Mouse (Mus musculus): ENCODE results near the gene Kifc1. TPM values are rescaled to one million over a fixed set of nuclear protein-coding genes. Genes with fewer than 3 reads are reported as not detected.
"Not testable (repeated sequence)": the region's sequence is repeated elsewhere in the genome, so short reads cannot be mapped to it uniquely, and the experiment has no call there.

Gene Kifc1
- polyA plus RNA-seq, 1 experiment: 2.2 TPM

GRCm38 (mm10) chr17:33902491-33902890, 12.0 kb upstream of the Kifc1 start:
- Histone ChIP-seq H3K27me3 (ENCODE audit: control insufficient read depth, insufficient read depth, low read length) (no peaks in the 10 kb centered on the region), H3K4me1 (ENCODE audit: control insufficient read depth, insufficient read depth, low read length) (no peaks in the 10 kb centered on the region), H3K4me3 (replicated peaks; ENCODE audit: insufficient read depth, low read depth, low read length) (no peak overlapping the region), H3K27ac (ENCODE audit: insufficient read depth, low read length) (no peak overlapping the region)
- DNase-seq: no peak
- 80% methylated on average over 7 of the region's 7 CpGs for WGBS
- no peak for TF ChIP-seq POLR2A (IDR thresholded peaks at IDR 0.05; ENCODE audit: borderline replicate concordance, insufficient read depth, low read length)
- no peak for TF ChIP-seq CTCF (IDR thresholded peaks at IDR 0.05; ENCODE audit: borderline replicate concordance, insufficient read depth, low read depth, low read length)

- 78% methylated on average over 4 of the region's 4 CpGs for WGBS
- TF ChIP-seq CTCF (IDR thresholded peaks at IDR 0.05; ENCODE audit: borderline replicate concordance, insufficient read depth, low read depth, low read length): no peak
- no peak for TF ChIP-seq POLR2A (IDR thresholded peaks at IDR 0.05; ENCODE audit: borderline replicate concordance, insufficient read depth, low read length)
- H3K4me3 ChIP-seq (replicated peaks; ENCODE audit: insufficient read depth, low read depth, low read length): no peak overlapping the region
- no peaks in the 10 kb centered on the region for H3K4me1 ChIP-seq (ENCODE audit: control insufficient read depth, insufficient read depth, low read length)
- no peak for DNase-seq
- no peaks in the 10 kb centered on the region for H3K27me3 ChIP-seq (ENCODE audit: control insufficient read depth, insufficient read depth, low read length)
- no peak overlapping the region for H3K27ac ChIP-seq (ENCODE audit: insufficient read depth, low read length)
These were observed 11.6 kb upstream of the Kifc1 start for GRCm38 (mm10) chr17:33902079-33902478.

- Histone ChIP-seq H3K27ac (ENCODE audit: insufficient read depth, low read length) (no peak overlapping the region), H3K27me3 (ENCODE audit: control insufficient read depth, insufficient read depth, low read length) (no peaks in the 10 kb centered on the region), H3K4me1 (ENCODE audit: control insufficient read depth, insufficient read depth, low read length) (no peaks in the 10 kb centered on the region), H3K4me3 (replicated peaks; ENCODE audit: insufficient read depth, low read depth, low read length) (no peak overlapping the region)
- TF ChIP-seq POLR2A (IDR thresholded peaks at IDR 0.05; ENCODE audit: borderline replicate concordance, insufficient read depth, low read length) (no peak), CTCF (IDR thresholded peaks at IDR 0.05; ENCODE audit: borderline replicate concordance, insufficient read depth, low read depth, low read length) (no peak)
- 68% methylated on average over 4 of the region's 4 CpGs for WGBS
- no peak for DNase-seq
These were observed 11.2 kb upstream of the Kifc1 start for GRCm38 (mm10) chr17:33901653-33902052.

GRCm38 (mm10) chr17:33900989-33901314, 10.5 kb upstream of the Kifc1 start:
- DNase-seq: no peak
- TF ChIP-seq POLR2A (IDR thresholded peaks at IDR 0.05; ENCODE audit: borderline replicate concordance, insufficient read depth, low read length) (no peak), CTCF (IDR thresholded peaks at IDR 0.05; ENCODE audit: borderline replicate concordance, insufficient read depth, low read depth, low read length) (no peak)
- no peaks in the 10 kb centered on the region for H3K27me3 ChIP-seq (ENCODE audit: control insufficient read depth, insufficient read depth, low read length)
- H3K4me1 ChIP-seq (ENCODE audit: control insufficient read depth, insufficient read depth, low read length): no peaks in the 10 kb centered on the region
- H3K4me3 ChIP-seq (replicated peaks; ENCODE audit: insufficient read depth, low read depth, low read length): no peak overlapping the region
- no peak overlapping the region for H3K27ac ChIP-seq (ENCODE audit: insufficient read depth, low read length)
- 72% methylated on average over 4 of the region's 4 CpGs for WGBS

GRCm38 (mm10) chr17:33900281-33900988, 10.0 kb upstream of the Kifc1 start:
- no peaks in the 10 kb centered on the region for H3K4me1 ChIP-seq (ENCODE audit: control insufficient read depth, insufficient read depth, low read length)
- H3K27ac ChIP-seq (ENCODE audit: insufficient read depth, low read length): no peak overlapping the region
- no peaks in the 10 kb centered on the region for H3K27me3 ChIP-seq (ENCODE audit: control insufficient read depth, insufficient read depth, low read length)
- WGBS: 36% methylated on average over 7 of the region's 7 CpGs
- peak in 1 of 2 experiments; percentile 37 for DNase-seq
- H3K4me3 ChIP-seq (replicated peaks; ENCODE audit: insufficient read depth, low read depth, low read length): no peak overlapping the region
- TF ChIP-seq POLR2A (IDR thresholded peaks at IDR 0.05; ENCODE audit: borderline replicate concordance, insufficient read depth, low read length) (no peak), CTCF (IDR thresholded peaks at IDR 0.05; ENCODE audit: borderline replicate concordance, insufficient read depth, low read depth, low read length) (no peak)

GRCm38 (mm10) chr17:33899642-33900041, 9.2 kb upstream of the Kifc1 start:
- Histone ChIP-seq H3K4me3 (replicated peaks; ENCODE audit: insufficient read depth, low read depth, low read length) (no peak overlapping the region), H3K27ac (ENCODE audit: insufficient read depth, low read length) (no peak overlapping the region)
- WGBS: 71% methylated on average over 4 of the region's 4 CpGs

GRCm38 (mm10) chr17:33898193-33898592, 7.7 kb upstream of the Kifc1 start:
- not testable (repeated sequence) for DNase-seq; H3K4me1 ChIP-seq (ENCODE audit: control insufficient read depth, insufficient read depth, low read length); H3K27me3 ChIP-seq (ENCODE audit: control insufficient read depth, insufficient read depth, low read length); H3K27ac ChIP-seq (ENCODE audit: insufficient read depth, low read length); H3K4me3 ChIP-seq (replicated peaks; ENCODE audit: insufficient read depth, low read depth, low read length)
- WGBS: 83% methylated on average over 4 of the region's 4 CpGs

More at GRCm38 (mm10) chr17:33899642-33900041, 9.2 kb upstream of the Kifc1 start:
- no peak for DNase-seq
- Histone ChIP-seq H3K4me1 (ENCODE audit: control insufficient read depth, insufficient read depth, low read length) (no peaks in the 10 kb centered on the region), H3K27me3 (ENCODE audit: control insufficient read depth, insufficient read depth, low read length) (no peaks in the 10 kb centered on the region)
- TF ChIP-seq CTCF (IDR thresholded peaks at IDR 0.05; ENCODE audit: borderline replicate concordance, insufficient read depth, low read depth, low read length) (no peak), POLR2A (IDR thresholded peaks at IDR 0.05; ENCODE audit: borderline replicate concordance, insufficient read depth, low read length) (no peak)

GRCm38 (mm10) chr17:33897114-33897794, 6.8 kb upstream of the Kifc1 start:
- TF ChIP-seq CTCF (IDR thresholded peaks at IDR 0.05; ENCODE audit: borderline replicate concordance, insufficient read depth, low read depth, low read length): peak; percentile 60
- TF ChIP-seq POLR2A (IDR thresholded peaks at IDR 0.05; ENCODE audit: borderline replicate concordance, insufficient read depth, low read length): no peak
- Histone ChIP-seq H3K27me3 (ENCODE audit: control insufficient read depth, insufficient read depth, low read length) (no peaks in the 10 kb centered on the region), H3K27ac (ENCODE audit: insufficient read depth, low read length) (no peak overlapping the region), H3K4me3 (replicated peaks; ENCODE audit: insufficient read depth, low read depth, low read length) (no peak overlapping the region), H3K4me1 (ENCODE audit: control insufficient read depth, insufficient read depth, low read length) (no peaks in the 10 kb centered on the region)
- 46% methylated on average over 6 of the region's 6 CpGs for WGBS
- no peak for DNase-seq

- not testable (repeated sequence) for H3K27ac ChIP-seq (ENCODE audit: insufficient read depth, low read length); H3K4me3 ChIP-seq (replicated peaks; ENCODE audit: insufficient read depth, low read depth, low read length); DNase-seq; H3K27me3 ChIP-seq (ENCODE audit: control insufficient read depth, insufficient read depth, low read length); H3K4me1 ChIP-seq (ENCODE audit: control insufficient read depth, insufficient read depth, low read length)
- 83% methylated on average over 4 of the region's 4 CpGs for WGBS
These were observed 2.5 kb upstream of the Kifc1 start for GRCm38 (mm10) chr17:33893011-33893410.

Data from cerebellum, adult 2 months (tissue).